Mouse (Mus musculus): ENCODE results near the gene Zfp467.
A peak's percentile ranks its signal among the peaks of the same experiment; 100 is the strongest.

Gene Zfp467

DNA sequence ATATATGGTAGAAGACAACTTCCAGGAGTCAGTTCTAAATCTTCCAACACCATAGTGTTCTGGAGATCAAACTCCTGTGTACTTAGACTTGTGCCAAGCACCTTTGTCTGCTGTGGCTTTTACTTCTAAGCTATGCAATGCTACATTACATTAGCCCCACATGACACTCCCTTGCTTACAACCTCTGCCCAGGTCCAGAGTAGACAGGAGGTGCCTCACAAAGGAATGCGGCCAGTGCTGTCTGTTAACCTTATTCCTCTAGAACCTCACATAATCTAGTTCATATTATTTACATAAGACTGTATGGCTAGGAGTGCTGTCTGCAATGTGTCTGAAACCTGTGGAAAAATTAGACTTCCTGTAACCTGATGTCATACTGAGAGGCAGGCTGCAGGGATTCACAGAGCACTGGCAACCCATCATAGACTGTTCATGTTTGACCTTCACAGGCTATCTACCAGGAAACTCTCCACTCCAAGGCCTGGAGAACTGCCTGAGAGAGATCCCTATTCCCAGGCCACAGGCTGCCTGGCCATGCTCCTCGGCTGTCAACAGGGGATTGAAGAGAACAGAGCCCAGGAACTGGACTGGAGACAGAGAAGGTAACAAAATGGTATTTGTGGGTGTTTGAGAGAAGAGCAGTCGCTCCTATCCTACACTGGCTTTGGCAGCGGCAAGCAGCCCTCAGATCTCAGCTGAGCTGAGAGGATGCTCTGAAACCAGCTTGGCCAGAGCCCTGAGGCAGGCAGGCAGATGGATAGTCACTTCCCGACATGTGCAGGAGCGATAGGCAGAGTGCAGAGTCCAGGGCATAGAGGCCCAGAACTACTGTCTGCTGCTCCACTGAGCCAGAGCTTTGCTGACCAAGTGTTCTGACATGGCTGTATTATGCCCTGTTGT is 34.2 kb downstream of the Zfp467 start:
- no peak for DNase-seq (ENCODE audit: low read depth)

- no peak for DNase-seq (ENCODE audit: low read depth)
These were observed 35.1 kb downstream of the Zfp467 start for GRCm38 (mm10) chr6:48410551-48410950.

- no peak for DNase-seq (ENCODE audit: low read depth)
These were observed 35.8 kb downstream of the Zfp467 start for GRCm38 (mm10) chr6:48409726-48410343.

GRCm38 (mm10) chr6:48404071-48404470 is 41.6 kb downstream of the Zfp467 start:
- no peak for DNase-seq (ENCODE audit: low read depth)

DNA sequence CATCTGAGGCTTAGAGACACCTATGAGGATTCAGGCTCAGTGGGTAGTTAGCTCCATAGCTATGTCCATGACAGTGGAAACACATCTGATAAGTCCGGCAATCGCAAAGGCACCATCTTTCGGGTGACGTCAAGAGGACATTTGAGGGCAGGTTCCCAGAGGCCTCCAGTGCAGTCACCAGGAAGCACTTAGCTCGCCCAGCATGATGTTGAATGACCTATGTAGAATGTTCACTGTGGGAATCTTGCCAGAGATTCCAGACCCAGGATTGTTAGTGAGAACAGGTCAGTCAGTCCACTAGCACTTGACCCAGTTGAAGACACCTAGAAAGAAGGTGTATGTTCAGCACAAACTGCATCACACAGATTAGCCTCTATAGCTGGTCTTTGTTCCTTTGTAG is 45.7 kb downstream of the Zfp467 start:
- no peak for DNase-seq (ENCODE audit: low read depth)

GRCm38 (mm10) chr6:48397336-48397735 is 48.3 kb downstream of the Zfp467 start:
- DNase-seq (ENCODE audit: low read depth) = peak; percentile 34

DNA sequence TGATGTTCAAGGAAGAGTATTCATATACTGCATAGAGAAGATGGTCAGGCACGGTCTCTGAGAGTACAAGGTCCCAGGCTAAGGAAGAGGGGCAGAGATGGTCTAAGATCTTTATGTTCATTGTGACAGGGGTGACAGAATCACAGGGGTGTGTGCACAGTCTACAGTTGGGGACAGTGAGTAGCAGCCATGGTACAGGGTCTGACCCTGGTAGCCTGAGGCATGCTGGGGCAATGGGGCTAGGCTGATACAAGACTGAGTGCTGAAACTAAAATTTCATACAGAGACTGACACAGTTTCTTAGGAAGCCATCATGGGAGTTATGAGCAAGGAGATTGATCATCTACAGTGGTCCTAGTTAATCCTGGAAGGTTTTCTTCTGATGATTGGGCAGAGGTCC is 48.9 kb downstream of the Zfp467 start:
- DNase-seq (ENCODE audit: low read depth) = no peak

- DNase-seq (ENCODE audit: low read depth) = no peak
These were observed 49.5 kb downstream of the Zfp467 start for GRCm38 (mm10) chr6:48396008-48396595.

DNA sequence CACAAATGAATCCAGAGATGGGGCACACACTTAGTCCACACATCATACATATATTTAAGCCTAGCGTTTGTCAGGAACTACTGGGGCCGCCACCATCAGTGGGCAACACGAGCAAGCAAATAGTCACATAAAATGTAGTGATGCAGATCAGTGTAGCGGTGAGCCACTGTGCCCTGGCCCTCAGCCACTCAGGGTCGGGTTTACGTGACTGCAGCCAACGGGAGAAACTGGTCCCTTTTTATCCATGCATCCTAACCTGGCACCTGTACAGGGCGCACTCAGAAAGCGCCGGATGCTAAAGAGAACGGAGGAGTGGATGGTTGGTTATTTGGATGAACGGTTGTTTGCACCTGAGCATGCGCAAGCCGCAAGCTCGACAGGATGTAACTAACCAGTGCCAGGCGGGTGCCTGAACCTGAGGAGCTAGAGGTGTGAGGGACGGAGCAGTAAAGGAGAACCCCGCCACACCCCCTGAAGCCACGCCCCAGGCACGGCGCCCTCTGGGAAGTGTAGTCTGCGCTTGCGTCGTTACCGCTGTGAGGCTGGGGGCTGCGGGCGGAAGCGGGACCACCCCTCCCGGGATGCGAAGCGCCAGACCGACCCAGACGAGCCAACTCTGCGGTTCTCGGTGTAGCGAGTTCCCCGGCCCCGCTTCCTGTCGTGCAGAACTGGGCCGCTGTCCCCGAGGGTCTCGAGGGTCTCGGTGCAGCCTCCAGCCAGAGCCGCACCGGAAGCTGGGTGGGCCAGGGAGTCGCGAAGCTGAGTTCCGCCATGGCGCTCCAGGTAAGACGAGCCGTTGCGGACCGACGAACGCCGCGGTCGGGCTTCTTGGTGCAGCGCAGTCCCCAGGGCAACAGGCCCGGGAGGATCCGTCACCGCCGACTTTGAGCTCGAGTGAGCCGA is 50.3 kb downstream of the Zfp467 start, which contains the start of gene Krba1:
TSS of gene Krba1 (plus strand) at position 482 of the 903 bp plus-strand sequence.
- DNase-seq (ENCODE audit: low read depth) = peak; percentile 51

GRCm38 (mm10) chr6:48393811-48394210 is 51.8 kb downstream of the Zfp467 start:
- DNase-seq (ENCODE audit: low read depth) = no peak

GRCm38 (mm10) chr6:48388221-48388620 is 57.4 kb downstream of the Zfp467 start:
- no peak for DNase-seq (ENCODE audit: low read depth)
